Mouse (Mus musculus): ENCODE data around the gene Fry.

Gene Fry

DNA sequence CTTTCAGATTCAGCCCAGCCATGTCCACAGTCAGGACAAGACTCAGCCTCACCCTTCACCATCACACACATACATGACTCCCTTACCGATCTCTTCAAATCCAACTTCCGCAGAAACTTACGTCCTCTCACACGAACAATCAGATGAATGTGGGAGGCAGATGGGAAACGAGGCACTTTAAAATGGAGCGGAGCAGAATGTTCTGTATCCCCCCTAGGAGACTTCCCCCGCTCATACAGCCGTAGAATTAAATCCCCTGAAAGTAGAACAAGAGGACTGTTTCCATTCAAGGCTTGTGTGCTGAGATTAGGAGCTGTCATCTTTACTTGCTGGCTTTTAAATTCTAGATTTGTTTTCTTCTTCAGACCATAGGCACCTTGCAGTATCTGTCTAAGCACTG lies 10.0 kb downstream of the Fry start:
- DNase-seq (ENCODE audit: low spot score in 2 of 2) = no peak

DNA sequence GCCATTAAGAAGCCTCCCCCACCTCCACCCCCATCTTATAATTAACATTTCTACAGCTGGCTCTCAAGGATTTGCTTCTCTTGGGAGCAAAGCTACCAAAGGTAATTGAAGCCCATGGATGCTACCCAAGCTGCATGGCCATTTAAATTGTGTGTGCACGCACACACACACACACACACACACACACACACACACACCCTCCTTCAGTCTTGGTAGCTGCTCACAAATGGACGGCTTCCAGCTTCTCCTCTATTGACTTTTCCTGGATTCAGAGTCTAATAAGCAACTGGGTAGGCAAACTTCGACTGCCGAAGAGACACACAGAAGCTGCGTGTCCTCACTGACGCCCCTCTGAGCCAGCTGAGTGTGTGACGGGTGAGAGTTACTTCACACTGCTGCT lies 11.7 kb downstream of the Fry start:
- DNase-seq (ENCODE audit: low spot score in 2 of 2) = no peak

DNA sequence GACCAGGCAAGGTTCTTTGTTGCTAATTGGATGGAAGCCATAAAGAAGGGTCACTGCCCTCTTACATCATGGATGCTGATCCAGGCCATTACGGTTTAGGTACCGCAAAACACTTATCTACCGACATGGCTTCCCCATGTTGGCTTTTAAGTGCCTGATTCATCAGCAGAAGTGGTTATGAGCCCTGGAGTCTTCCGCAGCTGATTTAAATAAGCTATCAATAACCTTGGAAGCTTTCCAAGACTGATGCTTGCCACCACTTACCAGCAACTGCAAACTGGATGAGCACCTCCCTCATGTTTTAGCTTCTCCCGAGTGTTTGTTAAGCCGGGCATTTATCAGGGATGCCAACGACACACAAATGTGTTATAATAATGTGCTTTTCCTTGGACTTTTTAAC lies 12.7 kb downstream of the Fry start:
- DNase-seq (ENCODE audit: low spot score in 2 of 2) = no peak

DNA sequence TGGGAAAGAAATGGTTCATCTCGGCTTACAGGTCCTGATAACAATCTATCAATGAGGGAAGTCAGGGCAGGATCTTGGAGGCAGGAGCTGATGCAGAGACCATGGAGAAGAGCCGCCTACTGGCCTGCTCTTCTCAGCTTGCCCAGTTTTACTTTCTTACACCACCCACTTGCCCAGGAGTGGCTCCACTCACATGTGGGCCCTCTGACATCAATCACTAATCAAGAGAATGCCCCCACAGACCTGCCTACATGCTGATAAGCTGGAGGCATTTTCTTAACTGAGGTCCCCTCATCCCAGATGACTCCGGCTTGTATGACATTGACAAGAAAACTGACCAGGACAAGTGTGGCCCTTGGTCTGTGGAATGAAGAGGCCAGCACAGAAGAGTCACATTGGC lies 16.2 kb downstream of the Fry start:
- no peak for DNase-seq (ENCODE audit: low spot score in 2 of 2)

DNA sequence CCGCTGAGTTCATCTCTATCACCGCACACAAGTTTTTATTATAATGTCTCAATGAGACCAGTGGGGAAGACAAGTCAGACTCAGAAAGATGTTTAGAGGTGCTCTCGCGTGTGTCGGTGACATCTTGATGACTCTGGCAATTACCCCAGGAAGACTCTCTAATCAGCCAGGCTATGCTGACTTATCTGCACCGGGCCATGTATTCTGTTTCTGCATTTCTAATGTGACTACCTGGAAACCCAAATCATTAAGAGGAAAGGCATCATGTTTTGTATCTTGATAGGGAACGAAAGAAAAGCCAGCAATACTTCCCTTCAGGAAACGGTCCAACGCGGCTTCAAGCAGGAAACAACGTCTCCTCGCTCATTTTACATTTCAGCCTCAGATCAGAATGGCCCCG lies 17.1 kb downstream of the Fry start:
- no peak for DNase-seq (ENCODE audit: low spot score in 2 of 2)

DNA sequence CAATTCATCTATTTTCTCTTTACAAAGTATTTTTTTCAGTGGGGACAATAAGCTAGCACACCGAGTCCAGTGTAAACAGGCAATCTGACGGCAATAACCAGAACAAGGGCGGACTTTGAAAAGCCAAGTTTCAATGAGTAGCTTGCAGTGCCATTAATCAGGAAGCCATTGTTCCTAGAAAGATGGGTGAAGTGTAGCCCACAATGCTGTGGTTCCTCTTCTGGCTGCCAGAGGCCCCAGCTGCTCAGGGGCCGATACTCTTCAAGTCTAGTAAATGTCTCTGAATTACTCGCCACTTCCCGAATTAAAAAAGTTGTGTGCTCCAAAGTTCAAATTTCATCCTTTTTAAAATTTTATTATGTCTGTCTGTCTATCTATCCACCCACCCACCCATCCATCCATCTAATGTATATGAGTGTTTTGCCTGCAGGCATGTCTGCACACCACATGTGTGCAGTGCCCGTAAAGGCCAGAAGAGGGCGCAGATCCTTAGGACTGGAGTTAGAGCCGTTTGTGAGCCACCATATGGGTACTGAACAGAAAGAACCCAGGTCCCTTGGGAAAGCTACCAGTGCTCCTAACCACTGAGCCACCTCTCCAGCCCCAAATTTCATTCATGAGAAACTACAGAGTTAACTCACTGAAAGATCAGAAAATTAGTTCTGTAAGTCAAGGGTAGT lies 19.5 kb downstream of the Fry start:
- DNase-seq (ENCODE audit: low spot score in 2 of 2) = no peak

DNA sequence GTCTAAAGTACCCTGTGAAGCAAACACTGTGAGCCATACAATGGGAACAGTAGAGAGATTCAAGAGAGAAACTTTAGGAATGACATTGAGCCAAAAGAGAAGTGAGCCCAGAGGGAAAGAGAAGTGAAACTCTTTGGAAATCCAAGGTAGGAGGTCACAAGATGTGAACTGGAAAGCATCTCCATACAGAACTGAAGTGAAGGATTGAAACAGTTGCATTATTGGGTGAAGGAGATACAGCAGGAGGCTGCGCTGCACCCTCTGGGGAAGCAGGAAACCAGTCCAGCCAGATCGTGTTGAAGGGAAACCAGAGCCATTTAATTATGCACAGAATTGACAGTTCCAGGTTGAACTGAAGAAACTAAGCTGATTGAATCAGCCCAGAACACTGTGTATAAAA lies 22.1 kb downstream of the Fry start:
- no peak for DNase-seq (ENCODE audit: low spot score in 2 of 2)

DNA sequence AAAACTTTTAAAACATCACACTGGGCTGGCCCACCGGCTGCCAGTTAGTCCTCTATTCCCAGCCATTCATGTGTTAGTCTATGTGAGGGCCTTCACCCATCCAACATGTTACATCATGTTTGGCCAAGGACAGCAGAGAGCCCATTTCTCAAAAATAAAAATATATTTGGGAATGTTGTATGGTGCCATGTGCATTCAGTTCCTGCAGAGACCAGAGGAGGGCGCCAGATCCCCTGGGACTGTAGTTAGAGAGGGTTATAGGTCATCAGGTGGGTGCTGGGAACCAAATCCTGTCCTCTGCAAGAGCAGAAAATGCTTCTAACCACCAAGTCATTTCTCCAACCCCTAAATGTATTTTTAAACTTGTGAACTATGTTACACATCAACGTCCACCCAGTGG lies 27.5 kb downstream of the Fry start:
- DNase-seq (ENCODE audit: low spot score in 2 of 2) = no peak

DNA sequence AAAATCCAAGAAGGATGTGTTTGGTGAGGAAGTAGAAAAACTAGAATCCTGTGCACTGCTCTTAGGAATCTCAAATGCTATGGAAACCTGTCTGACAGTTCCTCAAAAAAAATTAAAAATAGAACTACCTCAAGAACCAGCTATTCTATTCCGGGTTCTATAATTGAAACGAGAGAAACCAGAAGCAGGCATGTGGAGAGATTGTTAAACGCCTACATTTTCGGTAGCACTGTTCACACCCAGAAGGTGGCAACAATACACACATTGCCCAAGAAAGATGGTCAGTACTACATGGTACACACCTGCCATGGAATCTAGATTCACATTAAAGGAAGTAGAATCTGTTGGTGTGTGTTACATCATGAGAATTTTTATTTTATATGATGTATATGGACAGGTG lies 28.2 kb downstream of the Fry start:
- DNase-seq (ENCODE audit: low spot score in 2 of 2) = no peak

DNA sequence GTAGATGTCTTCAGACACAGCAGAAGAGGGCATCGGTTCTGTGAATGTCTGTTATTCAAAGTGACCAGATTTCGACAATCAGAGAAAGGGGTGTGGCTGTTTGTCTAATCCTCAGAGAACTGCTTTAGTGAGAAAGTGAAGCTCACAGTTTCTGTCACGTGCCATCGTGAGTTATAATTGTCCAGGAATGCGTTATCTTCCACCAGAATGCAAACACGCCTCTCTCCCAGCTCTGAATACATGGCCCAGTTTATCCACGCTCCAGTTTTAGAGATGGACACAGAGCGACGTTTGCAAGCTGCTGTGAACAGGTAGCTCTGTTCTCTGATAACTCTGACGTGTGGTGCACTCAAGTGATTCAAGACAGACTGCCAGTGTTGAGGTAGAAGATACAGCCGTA lies 31.3 kb downstream of the Fry start:
- peak in 1 of 2 experiments; percentile 65 for DNase-seq (ENCODE audit: low spot score in 2 of 2)

DNA sequence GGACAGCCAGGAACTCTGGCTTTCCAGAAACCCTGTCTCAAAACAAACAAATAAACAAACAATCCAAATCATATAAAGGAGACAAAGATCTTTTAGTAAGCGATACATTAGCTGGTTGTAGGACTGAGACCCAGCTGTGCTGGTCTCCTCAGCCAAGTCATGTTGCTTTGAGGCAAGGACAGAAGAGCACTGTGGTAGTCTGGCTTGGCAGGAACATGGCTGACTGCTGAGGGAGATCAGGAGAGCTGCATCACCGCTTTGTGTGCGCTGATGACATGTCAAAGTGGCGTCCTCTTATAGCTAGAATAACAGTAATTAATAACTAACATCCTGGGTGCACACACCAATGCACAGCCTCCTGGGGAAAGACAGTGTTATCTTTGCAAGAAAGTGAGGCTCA lies 32.5 kb downstream of the Fry start:
- no peak for DNase-seq (ENCODE audit: low spot score in 2 of 2)

DNA sequence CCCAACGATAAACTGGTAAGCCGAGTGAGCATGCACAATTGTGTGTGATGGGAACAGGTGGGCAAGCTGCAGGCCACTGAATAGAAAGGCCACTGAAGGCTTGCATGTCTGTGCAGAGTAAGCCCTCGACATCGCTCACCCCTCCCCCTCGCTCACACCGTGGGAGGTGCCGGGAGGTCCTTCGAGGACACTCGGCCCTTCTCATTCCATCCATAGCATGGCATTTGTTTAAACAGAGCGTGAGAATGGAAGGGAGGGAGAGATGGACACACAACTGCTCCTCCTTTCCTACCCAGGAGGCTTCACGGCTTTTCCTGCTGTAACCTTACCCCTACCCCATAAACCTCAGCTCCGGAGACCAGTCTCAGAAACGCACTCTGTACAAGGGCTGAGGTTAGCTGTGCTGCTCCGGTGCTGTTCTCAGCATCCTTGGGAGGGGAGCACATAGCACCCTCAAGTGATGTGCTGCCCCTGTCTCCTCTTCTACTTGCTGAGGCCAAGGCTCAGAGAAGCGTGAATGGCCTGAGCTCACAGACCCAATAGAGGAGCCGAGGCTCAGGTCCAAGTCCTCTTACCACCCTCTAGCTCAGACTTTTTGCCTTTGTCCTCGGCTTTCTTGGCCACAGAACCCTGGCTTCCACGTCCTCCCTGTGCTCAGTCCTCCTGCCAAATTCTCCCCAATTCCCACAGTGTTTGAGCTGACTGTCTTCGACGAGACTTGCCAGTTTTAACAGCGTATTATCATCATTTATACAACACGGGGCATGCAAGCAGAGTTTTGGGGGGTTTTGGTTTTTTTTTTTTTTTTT lies 33.8 kb downstream of the Fry start:
- DNase-seq (ENCODE audit: low spot score in 2 of 2) = peak in 1 of 2 experiments; percentile 28

DNA sequence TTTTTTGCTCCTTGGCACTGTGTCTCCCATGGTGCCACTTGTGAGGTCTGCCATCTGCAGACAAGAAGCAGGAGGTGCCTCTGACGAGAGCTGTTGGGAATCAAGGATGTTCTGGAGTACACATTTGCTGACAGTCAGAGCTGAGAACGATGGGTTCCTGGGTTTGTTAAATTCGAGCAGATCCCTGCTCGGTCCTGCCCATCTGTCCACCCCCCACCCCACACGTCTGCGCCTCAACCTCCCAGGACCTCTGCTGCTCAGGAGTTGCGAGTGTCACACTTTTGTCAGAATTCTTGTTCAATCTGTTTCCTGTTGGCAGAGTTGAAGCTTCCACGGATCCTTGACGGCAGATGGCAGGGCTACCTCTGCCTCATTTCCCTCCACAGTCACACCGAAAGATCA lies 34.4 kb downstream of the Fry start:
- DNase-seq (ENCODE audit: low spot score in 2 of 2) = no peak

DNA sequence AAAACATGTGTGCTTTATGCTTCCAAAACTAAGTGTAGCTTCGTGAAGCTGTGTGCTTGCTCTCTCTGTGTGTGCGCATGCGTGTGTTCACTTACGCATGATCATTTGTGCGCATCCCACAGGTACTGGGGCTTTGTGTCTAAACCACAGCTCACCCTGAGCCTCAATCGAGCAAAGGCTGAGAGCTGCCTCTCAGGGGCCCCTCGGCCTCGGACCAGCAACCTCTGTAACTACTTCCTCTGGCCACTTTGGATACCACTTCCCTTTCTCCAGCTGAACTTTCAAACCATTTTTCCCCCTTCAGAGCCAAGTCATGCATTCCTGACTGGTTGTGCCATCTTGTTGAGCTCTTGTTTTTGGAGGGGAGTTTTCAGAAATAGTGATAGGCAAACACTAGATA lies 36.9 kb downstream of the Fry start:
- no peak for DNase-seq (ENCODE audit: low spot score in 2 of 2)

DNA sequence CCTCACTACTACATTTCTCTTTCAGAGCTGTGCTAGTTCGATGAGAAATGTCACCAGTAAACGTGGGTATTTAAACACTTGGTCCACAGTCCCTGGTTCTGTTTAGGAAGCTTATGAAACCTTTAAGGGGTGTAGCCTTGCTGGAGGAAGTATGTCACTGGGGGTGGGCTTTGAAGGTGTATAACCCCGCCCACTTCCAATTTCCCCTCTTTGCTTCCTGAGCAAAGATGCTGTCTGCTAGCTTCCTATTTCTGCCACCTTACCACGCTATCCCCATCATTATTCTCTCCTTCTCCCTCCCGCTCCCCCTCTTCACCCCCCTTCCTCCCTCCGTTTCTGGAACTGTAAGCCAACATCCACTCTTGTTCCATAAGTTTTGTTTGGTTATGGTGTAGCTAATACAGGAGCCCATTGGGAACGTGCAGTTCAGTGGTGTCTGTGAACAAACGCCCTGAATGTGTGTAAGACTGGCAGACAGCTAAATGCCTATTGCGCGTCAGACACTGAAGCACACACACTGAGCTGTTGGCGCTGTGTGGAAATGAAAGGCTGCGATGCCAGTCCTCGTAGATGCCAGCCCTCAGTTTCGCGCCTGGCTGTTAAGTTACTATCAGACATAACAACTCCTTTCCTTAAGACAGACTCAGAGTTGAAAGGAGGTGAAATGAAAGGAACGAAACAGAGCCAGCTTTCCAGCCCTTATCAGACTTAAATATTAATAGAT lies 37.8 kb downstream of the Fry start:
- DNase-seq (ENCODE audit: low spot score in 2 of 2) = peak; percentile 32 to 37

DNA sequence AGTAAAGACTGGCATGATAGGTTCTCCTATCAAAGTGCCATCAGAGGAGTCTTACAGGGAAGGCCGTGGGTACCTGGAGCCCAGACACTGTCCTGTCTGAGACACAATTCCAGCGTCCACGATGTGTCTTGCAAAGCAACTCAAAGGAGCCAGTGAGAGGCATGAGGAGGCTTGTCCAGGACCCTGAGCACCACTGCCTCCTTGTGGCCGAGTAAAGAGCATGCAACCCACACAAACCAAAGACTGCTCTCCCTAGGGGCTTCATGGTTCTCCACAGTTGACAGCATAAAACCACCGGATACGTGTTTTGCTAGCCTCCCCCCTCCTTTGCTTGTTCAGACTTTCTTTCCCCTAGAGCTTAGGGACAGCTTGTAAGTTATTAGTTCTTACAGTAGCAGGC lies 39.2 kb downstream of the Fry start:
- no peak for DNase-seq (ENCODE audit: low spot score in 2 of 2)

DNA sequence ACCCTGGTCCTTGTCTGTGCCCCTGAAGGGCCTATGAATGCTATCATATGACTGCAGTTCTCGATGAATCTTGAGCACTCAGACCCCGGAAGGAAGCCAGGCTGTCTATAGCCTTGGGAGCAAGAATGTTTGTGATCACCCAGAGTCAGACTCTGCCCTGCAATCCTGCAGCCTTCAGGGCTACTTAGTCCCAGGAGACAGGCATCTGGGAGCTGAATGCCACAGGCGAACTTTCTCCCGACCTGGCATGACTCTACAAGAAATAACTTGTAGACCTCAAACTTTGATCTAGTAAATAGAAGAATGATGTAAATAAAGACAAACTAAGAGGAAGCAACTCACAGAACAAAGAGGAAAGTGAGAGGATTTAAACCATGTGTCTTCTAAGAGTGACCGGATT lies 40.7 kb downstream of the Fry start:
- no peak for DNase-seq (ENCODE audit: low spot score in 2 of 2)

DNA sequence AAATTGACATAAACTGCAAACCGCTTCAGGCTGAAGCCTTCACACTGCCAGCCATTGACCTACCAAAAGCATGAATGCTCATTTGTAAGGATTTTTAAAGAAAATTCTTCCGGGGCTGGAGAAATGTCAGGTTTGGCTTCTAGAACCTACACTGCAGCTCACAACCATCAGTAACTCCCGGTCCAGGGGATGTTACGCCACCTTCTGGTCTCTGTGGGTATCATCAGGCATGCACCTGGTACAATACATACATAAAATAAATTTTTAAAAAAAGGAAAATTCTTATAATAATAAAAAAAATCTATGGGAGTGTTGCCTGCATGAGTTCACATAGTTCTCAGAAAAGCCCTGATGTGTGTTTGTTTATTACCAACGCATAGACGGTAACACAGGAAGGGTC lies 42.7 kb downstream of the Fry start:
- no peak for DNase-seq (ENCODE audit: low spot score in 2 of 2)

DNA sequence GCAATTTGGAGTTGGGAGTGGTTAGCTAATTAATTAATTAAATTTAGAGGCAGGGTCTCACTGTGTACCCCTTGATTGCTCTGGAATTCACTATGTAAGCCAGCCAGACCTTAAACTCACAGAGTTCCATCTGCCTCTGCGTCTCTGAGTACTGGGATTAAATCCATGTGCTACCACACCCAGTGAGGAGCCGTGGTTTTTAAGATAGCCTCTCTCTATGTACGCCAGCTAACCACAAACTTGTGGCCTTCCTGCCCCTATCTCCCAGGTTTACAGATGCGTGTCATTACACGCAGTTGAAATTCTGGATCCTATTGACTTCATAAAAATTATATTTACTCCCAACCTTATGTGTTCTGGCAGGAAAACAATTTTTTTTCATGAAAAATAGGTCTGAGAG lies 43.5 kb downstream of the Fry start:
- no peak for DNase-seq (ENCODE audit: low spot score in 2 of 2)

DNA sequence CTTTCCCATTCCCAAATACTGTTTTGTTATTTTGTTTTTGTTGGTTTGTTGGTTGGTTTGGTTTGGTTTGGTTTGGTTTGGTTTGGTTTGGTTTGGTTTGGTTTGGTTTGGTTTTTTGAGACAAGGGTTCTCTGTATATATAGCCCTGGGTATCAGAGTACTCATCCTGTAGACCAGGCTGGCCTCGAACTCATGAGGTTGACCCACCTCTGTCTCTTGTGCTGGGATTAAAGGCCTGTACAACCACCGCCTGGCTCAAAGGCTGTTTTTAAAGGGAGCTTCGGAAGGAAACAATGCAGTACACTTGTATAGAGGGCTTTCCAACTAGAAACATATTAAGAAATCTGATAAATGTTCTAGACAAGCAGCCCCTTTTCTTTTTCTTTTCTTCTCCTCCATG lies 46.2 kb downstream of the Fry start:
- no peak for DNase-seq (ENCODE audit: low spot score in 2 of 2)

DNA sequence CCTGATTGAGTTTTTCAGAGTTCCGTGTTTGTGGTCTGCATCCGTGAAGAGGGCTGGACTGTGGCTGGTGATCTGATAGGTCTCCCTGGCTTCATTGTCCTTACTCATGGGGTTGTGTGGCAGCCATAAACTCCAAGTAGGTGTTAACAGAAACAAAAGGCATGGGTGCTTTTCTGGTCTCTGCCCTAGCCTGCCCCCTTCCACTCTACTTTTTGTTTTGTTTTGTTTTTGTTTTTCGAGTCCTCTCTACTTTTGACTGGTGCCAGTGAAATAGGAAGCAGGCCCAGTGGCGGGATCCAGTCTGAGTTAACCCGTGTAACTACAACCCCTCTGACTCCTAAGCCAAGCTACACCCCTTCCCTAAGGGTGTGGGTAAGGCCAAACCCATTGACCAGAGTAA lies 48.4 kb downstream of the Fry start:
- no peak for DNase-seq (ENCODE audit: low spot score in 2 of 2)

DNA sequence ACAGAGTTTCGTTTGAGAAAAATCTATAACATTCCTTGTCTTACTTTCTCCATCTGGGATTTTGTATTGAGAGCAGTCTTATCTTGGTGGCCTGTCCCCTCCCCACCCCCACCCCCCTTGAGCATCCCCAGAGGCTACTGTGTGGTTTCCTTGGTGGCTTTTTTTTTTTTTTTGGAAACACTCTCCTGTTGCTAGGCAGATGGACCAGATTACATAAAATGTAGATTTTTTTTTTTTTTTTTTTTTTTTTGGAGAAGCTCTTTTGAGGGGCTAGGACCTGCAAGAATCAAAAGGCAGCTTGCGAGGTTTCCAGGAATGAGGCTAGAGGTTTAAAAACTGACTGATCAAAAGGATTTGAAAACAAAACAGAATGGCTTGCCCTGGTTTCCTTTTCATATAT lies 48.8 kb downstream of the Fry start:
- DNase-seq (ENCODE audit: low spot score in 2 of 2) = no peak

DNA sequence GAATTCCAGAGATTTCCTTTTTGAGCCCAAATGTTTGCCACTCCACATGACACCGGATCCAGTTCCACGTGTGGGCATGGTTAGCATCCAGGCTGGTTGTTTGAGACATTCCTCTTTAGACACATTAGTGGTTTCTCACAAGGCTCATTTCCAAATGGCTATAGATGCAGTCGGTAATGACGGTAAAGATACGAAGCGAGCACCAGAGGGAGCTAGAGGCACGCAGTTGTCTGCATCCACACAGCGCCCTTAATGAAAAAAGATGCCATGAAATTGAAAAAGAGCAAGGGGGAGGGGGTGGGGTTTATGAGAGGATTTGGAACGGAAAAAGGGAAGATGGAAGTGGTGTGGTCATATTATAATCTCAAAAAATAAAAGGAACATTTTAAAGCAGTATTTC lies 50.3 kb downstream of the Fry start:
- DNase-seq (ENCODE audit: low spot score in 2 of 2) = peak; percentile 64 to 77

Data from frontal cortex, postnatal 36 days (tissue).